Mouse (Mus musculus) hindbrain, embryonic 12.5 days (tissue): ENCODE data around the gene Slc25a4. TPM values are rescaled to one million over a fixed set of nuclear protein-coding genes. Genes with fewer than 3 reads are reported as not detected.
A peak's percentile ranks its signal among the peaks of the same experiment; 100 is the strongest.

Experiments
- ATAC-seq: fragments of 200-750 bp; cut with Nextera tagmentation; 2 replicates; pipeline ENCODE4 v1.8.0; 2017; ENCODE audit warnings: moderate TSS enrichment; ENCODE audit not compliant: low FRiP score
- H3K27ac ChIP-seq: fragments of 300-500 bp; sonication (generic); 2 replicates; pipeline ENCODE4 v1.5.1; 2016; ENCODE audit warnings: mild to moderate bottlenecking
- H3K27me3 ChIP-seq: fragments of 300-500 bp; sonication (generic); 2 replicates; pipeline ENCODE4 v1.6.1; 2016; ENCODE audit warnings: mild to moderate bottlenecking
- H3K36me3 ChIP-seq: fragments of 300-500 bp; sonication (generic); 2 replicates; pipeline ENCODE4 v1.6.1; 2016; ENCODE audit warnings: mild to moderate bottlenecking
- H3K4me1 ChIP-seq: fragments of 300-500 bp; sonication (generic); 2 replicates; pipeline ENCODE4 v1.6.1; 2016
- H3K4me2 ChIP-seq: fragments of 300-500 bp; sonication (generic); replicated peaks from 2 replicates; pipeline ENCODE4 v1.6.1; 2016; ENCODE audit warnings: mild to moderate bottlenecking
- H3K4me3 ChIP-seq: fragments of 300-500 bp; sonication (generic); 2 replicates; pipeline ENCODE4 v1.5.1; 2016; ENCODE audit warnings: mild to moderate bottlenecking
- H3K9ac ChIP-seq: fragments of 300-500 bp; sonication (generic); 2 replicates; pipeline ENCODE4 v1.6.1; 2016; ENCODE audit warnings: mild to moderate bottlenecking, moderate library complexity
- H3K9me3 ChIP-seq: fragments of 300-500 bp; sonication (generic); replicated peaks from 2 replicates; pipeline ENCODE4 v1.6.1; 2016; ENCODE audit warnings: mild to moderate bottlenecking
- WGBS: fragments of 180-500 bp; shearing (Covaris S2); methylation state at CpG from one replicate; pipeline ENCODE4 v1.1.7; 2016; 5-methylcytosine and 5-hydroxymethylcytosine counted together
- microRNA-seq: library from miRNA; unstranded; fragments of <30 nt; microRNA quantifications from one replicate; pipeline ENCODE4, GENCODE M21; 2017
- polyA plus RNA-seq: library from polyadenylated mRNA; unstranded; fragments of >200 nt; fragmentation: Nextera tagmentation; extraction: Ambion mirVana; gene quantifications from 2 replicates; pipeline ENCODE4 v1.2.1, GENCODE M21; 2016

The Slc25a4 gene
- polyA plus RNA-seq, 1 experiment from 2014 or later, result 561 TPM

GRCm38 (mm10) chr8:46202350-46202749, 8.7 kb downstream of the Slc25a4 start:
- Histone ChIP-seq H3K4me1 (no peaks in the 10 kb centered on the region), H3K36me3 (peaks cover 53% of the 10 kb centered on the region), H3K4me3 (no peak overlapping the region), H3K27me3 (no peaks in the 10 kb centered on the region), H3K9ac (no peak overlapping the region), H3K27ac (no peak overlapping the region), H3K9me3 (no peaks in the 10 kb centered on the region), H3K4me2 (no peak overlapping the region)
- WGBS, result 86% methylated on average over 6 of the region's 6 CpGs
- ATAC-seq, result no peak

- H3K4me1 ChIP-seq, result no peaks in the 10 kb centered on the region
- no peak for ATAC-seq
These were observed 13.4 kb downstream of the Slc25a4 start for GRCm38 (mm10) chr8:46197673-46198072.

GRCm38 (mm10) chr8:46196877-46197276, 14.2 kb downstream of the Slc25a4 start:
- ATAC-seq, result no peak
- Histone ChIP-seq H3K4me1 (no peaks in the 10 kb centered on the region), H3K36me3 (peaks cover 29% of the 10 kb centered on the region; the same call in 1 of the 2 replicates), H3K9me3 (no peaks in the 10 kb centered on the region), H3K4me3 (no peak overlapping the region), H3K27ac (no peak overlapping the region), H3K9ac (no peak overlapping the region), H3K27me3 (no peaks in the 10 kb centered on the region), H3K4me2 (no peak overlapping the region)
- WGBS, result 96% methylated on average over 3 of the region's 3 CpGs

More at GRCm38 (mm10) chr8:46197673-46198072, 13.4 kb downstream of the Slc25a4 start:
- no peak overlapping the region for H3K4me3 ChIP-seq
- no peaks in the 10 kb centered on the region for H3K9me3 ChIP-seq
- 85% methylated on average over 5 of the region's 5 CpGs for WGBS
- peaks cover 33% of the 10 kb centered on the region for H3K36me3 ChIP-seq
- no peak overlapping the region for H3K27ac ChIP-seq
- no peaks in the 10 kb centered on the region for H3K27me3 ChIP-seq
- no peak overlapping the region for H3K9ac ChIP-seq
- H3K4me2 ChIP-seq, result no peak overlapping the region

GRCm38 (mm10) chr8:46193100-46193499, 18.0 kb downstream of the Slc25a4 start:
- no peak overlapping the region for H3K4me2 ChIP-seq
- WGBS, result 88% methylated on average over 8 of the region's 8 CpGs
- H3K9ac ChIP-seq, result no peak overlapping the region
- no peaks in the 10 kb centered on the region for H3K9me3 ChIP-seq
- H3K4me3 ChIP-seq, result no peak overlapping the region
- H3K27me3 ChIP-seq, result no peaks in the 10 kb centered on the region
- no peak for ATAC-seq
- H3K4me1 ChIP-seq, result no peaks in the 10 kb centered on the region
- peaks cover 31% of the 10 kb centered on the region for H3K36me3 ChIP-seq
- no peak overlapping the region for H3K27ac ChIP-seq

- no peaks in the 10 kb centered on the region; the same call in 1 of the 2 replicates for H3K36me3 ChIP-seq
- no peak overlapping the region for H3K9ac ChIP-seq
- H3K9me3 ChIP-seq, result no peaks in the 10 kb centered on the region
- no peak overlapping the region for H3K27ac ChIP-seq
- H3K27me3 ChIP-seq, result no peaks in the 10 kb centered on the region
- H3K4me3 ChIP-seq, result no peak overlapping the region
- H3K4me2 ChIP-seq, result no peak overlapping the region
- ATAC-seq, result no peak
- H3K4me1 ChIP-seq, result no peaks in the 10 kb centered on the region
- WGBS, result 3% methylated on average over 2 of the region's 2 CpGs
These were observed 25.7 kb downstream of the Slc25a4 start for GRCm38 (mm10) chr8:46185361-46185760.

GRCm38 (mm10) chr8:46180136-46180535, 30.9 kb downstream of the Slc25a4 start:
- H3K36me3 ChIP-seq, result peaks cover 6% of the 10 kb centered on the region
- 94% methylated on average over 7 of the region's 7 CpGs for WGBS
- no peaks in the 10 kb centered on the region for H3K9me3 ChIP-seq
- no peak for ATAC-seq
- no peaks in the 10 kb centered on the region for H3K4me1 ChIP-seq
- no peak overlapping the region for H3K27ac ChIP-seq
- no peaks in the 10 kb centered on the region for H3K27me3 ChIP-seq
- H3K4me3 ChIP-seq, result no peak overlapping the region
- H3K9ac ChIP-seq, result no peak overlapping the region
- no peak overlapping the region for H3K4me2 ChIP-seq

GRCm38 (mm10) chr8:46173651-46174050, 37.4 kb downstream of the Slc25a4 start:
- H3K27me3 ChIP-seq, result no peaks in the 10 kb centered on the region
- no peaks in the 10 kb centered on the region for H3K9me3 ChIP-seq
- peaks cover 21% of the 10 kb centered on the region for H3K36me3 ChIP-seq
- H3K9ac ChIP-seq, result no peak overlapping the region
- no peak for ATAC-seq
- no peaks in the 10 kb centered on the region for H3K4me1 ChIP-seq
- no peak overlapping the region for H3K27ac ChIP-seq
- no peak overlapping the region for H3K4me2 ChIP-seq
- no peak overlapping the region for H3K4me3 ChIP-seq
- WGBS, result 85% methylated on average over 2 of the region's 2 CpGs

GRCm38 (mm10) chr8:46163870-46164190, 47.3 kb downstream of the Slc25a4 start:
- Histone ChIP-seq H3K27me3 (no peaks in the 10 kb centered on the region), H3K4me2 (peak overlapping the region; percentile 54), H3K9me3 (no peaks in the 10 kb centered on the region), H3K9ac (peak overlapping the region; percentile 80), H3K36me3 (no peaks in the 10 kb centered on the region), H3K4me1 (peaks cover 17% of the 10 kb centered on the region), H3K27ac (peak overlapping the region; percentile 89), H3K4me3 (peak overlapping the region; percentile 69)
- under 1% methylated on average over 24 of the region's 25 CpGs for WGBS
- ATAC-seq, result peak; percentile 32

GRCm38 (mm10) chr8:46162953-46163869, 47.9 kb downstream of the Slc25a4 start:
- Histone ChIP-seq H3K4me3 (peak overlapping the region; percentile 69), H3K36me3 (no peaks in the 10 kb centered on the region), H3K27me3 (no peaks in the 10 kb centered on the region), H3K9ac (peak overlapping the region; percentile 80), H3K4me1 (peaks cover 17% of the 10 kb centered on the region), H3K27ac (peak overlapping the region; percentile 89), H3K9me3 (0 out of 2 replicates have a peak, but pooled peaks cover 1% of the 10 kb centered on the region), H3K4me2 (peak overlapping the region; percentile 54)
- ATAC-seq, result peak; percentile 98
- WGBS, result 2% methylated on average over 75 of the region's 77 CpGs

Small RNAs within 50 kb of the gene (microRNA-seq; reads per million reads assigned to microRNA genes)
- not detected for gene Gm23812

Other genes with a start within 250 kb of the Slc25a4 start
- 4.8 and 5.5 TPM in 2 replicates for gene 1700029J07Rik, start 236.0 kb downstream of the Slc25a4 start, polyA plus RNA-seq
- gene Ufsp2, start 235.8 kb downstream of the Slc25a4 start, polyA plus RNA-seq, result 57.0 and 59.1 TPM in 2 replicates
- gene Lrp2bp, start 212.0 kb downstream of the Slc25a4 start, polyA plus RNA-seq, result 0.41 and 0.56 TPM in 2 replicates
- gene Ankrd37, start 205.6 kb downstream of the Slc25a4 start, polyA plus RNA-seq, result 22.9 and 24.3 TPM in 2 replicates
- gene Cfap97, start 59.5 kb downstream of the Slc25a4 start, polyA plus RNA-seq, result 26.3 and 28.7 TPM in 2 replicates
- gene Snx25, start 59.1 kb downstream of the Slc25a4 start, polyA plus RNA-seq, result 5.6 and 5.9 TPM in 2 replicates
- 1.2 and 2.8 TPM in 2 replicates for gene Helt, start 83.4 kb upstream of the Slc25a4 start, polyA plus RNA-seq